Mouse (Mus musculus) leukemia stem cell, adult 10-12 weeks (primary cell): ENCODE data around the gene Gm13871. TPM values are rescaled to one million over a fixed set of nuclear protein-coding genes. Genes with fewer than 3 reads are reported as not detected.

Experiments used
- polyA plus RNA-seq: library from polyadenylated mRNA; stranded (reverse); fragments of >175 nt; gene quantifications from 2 replicates; pipeline ENCODE4 v1.2.3, GENCODE M21; 2012; ENCODE audit warnings: low replicate concordance

Gene Gm13871
- polyA plus RNA-seq = not detected in 2 replicates

DNA sequence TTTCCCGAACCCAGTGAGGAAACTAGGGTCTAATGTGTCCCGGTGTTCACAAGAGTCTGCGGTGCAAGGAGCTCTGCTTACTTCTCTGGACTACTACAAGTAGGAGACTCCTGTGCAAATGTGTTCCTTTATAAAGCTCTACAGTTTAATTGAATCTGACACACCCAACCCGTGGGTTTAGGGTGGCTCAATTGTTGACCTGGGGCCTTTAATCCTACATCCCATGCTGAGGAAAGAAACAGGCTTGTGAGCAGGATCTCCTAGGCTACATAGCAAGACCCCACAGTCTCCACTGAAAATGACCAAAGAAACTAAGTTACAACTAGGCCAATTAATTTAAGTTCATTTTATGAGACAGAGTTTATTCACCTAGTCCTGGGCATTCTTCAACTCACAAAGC, at the start of gene Gm13871:
TSS of gene Gm13871 (minus strand) at position 101 of the 400 bp plus-strand sequence.

DNA sequence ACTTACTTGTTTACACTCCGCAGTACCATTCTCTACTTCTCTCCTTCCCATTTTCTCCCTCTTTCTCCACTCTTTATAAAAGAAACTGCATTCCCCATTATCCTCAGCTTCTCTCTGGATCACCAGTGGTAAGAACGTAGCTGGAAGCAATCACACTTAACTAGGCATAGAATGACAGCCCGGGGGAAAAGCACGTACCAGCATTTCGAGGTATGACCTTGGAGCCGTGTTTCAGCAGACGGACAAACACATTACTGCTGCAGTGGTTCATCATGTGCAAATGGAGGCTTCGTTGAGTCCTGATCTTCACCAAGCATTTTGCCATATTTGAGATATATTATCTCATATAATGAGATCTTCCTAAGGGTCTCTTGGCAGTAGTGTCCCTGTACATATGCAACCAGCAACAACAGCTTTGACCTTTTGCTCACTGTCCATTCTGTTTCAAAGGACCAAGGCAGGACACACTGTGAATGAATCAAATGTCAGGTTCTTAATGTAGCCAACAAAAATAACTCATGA, 44.7 kb upstream of the Gm13871 start, which contains the start of gene 2310002L09Rik:
TSS of gene 2310002L09Rik (minus strand) at position 472 of the 522 bp plus-strand sequence.

DNA sequence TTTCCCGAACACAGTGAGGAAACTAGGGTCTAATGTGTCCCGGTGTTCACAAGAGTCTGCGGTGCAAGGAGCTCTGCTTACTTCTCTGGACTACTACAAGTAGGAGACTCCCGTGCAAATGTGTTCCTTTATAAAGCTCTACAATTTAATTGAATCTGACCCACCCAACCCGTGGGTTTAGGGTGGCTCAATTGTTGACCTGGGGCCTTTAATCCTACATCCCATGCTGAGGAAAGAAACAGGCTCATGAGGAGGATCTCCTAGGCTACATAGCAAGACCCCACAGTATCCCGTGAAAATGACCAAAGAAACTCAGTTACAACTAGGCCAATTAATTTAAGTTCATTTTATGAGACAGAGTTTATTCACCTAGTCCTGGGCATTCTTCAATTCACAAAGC, 14.9 kb upstream of the Gm13871 start, which contains the start of gene Gm11756:
TSS of gene Gm11756 (minus strand) at position 101 of the 400 bp plus-strand sequence.

DNA sequence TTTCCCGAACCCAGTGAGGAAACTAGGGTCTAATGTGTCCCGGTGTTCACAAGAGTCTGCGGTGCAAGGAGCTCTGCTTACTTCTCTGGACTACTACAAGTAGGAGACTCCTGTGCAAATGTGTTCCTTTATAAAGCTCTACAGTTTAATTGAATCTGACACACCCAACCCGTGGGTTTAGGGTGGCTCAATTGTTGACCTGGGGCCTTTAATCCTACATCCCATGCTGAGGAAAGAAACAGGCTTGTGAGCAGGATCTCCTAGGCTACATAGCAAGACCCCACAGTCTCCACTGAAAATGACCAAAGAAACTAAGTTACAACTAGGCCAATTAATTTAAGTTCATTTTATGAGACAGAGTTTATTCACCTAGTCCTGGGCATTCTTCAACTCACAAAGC, 14.7 kb downstream of the Gm13871 start, which contains the start of gene Gm11757:
TSS of gene Gm11757 (minus strand) at position 101 of the 400 bp plus-strand sequence.

DNA sequence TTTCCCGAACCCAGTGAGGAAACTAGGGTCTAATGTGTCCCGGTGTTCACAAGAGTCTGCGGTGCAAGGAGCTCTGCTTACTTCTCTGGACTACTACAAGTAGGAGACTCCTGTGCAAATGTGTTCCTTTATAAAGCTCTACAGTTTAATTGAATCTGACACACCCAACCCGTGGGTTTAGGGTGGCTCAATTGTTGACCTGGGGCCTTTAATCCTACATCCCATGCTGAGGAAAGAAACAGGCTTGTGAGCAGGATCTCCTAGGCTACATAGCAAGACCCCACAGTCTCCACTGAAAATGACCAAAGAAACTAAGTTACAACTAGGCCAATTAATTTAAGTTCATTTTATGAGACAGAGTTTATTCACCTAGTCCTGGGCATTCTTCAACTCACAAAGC, 29.6 kb downstream of the Gm13871 start, which contains the start of gene Gm11758:
TSS of gene Gm11758 (minus strand) at position 101 of the 400 bp plus-strand sequence.

Other genes with a start within 250 kb of the Gm13871 start
- gene Gm11239, start 237.6 kb downstream of the Gm13871 start, polyA plus RNA-seq = not detected in 2 replicates
- not detected in 2 replicates for gene Gm428, start 222.4 kb downstream of the Gm13871 start, polyA plus RNA-seq
- 0.09 TPM in 1 of 2 replicates, not detected in the other for gene Rasef, start 115.0 kb downstream of the Gm13871 start, polyA plus RNA-seq
- not detected in 2 replicates for gene Gm11758, start 29.7 kb downstream of the Gm13871 start, polyA plus RNA-seq
- gene Gm11757, start 14.8 kb downstream of the Gm13871 start, polyA plus RNA-seq = not detected in 2 replicates
- gene Gm11756, start 14.8 kb upstream of the Gm13871 start, polyA plus RNA-seq = not detected in 2 replicates
- gene 2310002L09Rik, start 44.9 kb upstream of the Gm13871 start, polyA plus RNA-seq = not detected in 2 replicates
- gene Frmd3, start 107.5 kb upstream of the Gm13871 start, polyA plus RNA-seq = not detected in 2 replicates